Mouse (Mus musculus): ENCODE data around the gene Steap1. TPM values are rescaled to one million over a fixed set of nuclear protein-coding genes. Genes with fewer than 3 reads are reported as not detected.

Steap1 gene
- polyA plus RNA-seq (2014; fragmentation: Nextera tagmentation; extraction: Ambion mirVana), result 5.4 TPM in 2 replicates

DNA sequence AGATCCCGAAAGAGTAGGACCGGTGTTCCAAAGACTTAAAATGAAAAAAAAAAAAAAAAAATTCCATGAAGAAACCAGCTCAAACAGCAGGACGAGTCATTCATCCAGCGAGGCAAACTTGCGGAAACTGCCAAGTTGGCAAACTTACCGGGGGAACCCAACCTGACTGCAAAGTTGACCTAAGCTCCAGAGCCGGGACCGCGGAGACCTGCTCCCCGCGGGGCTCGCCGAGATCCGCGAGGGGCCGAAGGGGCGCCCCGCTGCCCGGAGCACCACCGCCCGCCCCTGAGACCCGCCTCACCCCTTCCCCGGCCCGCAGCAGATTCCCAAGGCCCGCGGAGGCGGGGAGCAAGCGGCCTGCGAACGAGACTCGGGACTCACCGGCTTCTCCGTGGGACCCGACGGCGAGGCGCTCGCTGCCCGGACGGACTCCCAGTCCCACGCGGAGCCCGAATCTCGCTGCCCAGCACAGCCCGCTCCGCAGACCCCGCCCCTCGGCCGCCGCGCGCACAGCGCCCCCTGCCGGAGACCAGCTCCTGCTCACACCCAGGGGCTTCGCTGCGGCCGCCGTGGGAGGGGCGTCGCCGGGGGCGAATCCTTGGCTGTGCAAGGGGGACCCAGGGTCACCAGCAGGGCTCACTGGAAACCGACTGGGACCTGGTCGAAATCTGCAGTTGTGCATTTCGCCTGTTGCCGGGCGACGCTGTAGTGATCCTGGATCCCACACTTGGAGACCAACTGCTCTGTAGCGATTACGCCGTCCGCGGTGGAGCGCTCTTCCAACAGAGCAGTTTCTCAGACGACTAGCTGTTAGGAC, at the start of gene Steap1:
TSS of gene Steap1 (minus strand) at position 461 of the 817 bp plus-strand sequence.
- Histone ChIP-seq H3K36me3 (ENCODE audit: control insufficient read depth, insufficient read depth, low read length) (no peaks in the 10 kb centered on the region), H3K4me1 (ENCODE audit: control insufficient read depth, insufficient read depth, low read length) (no peaks in the 10 kb centered on the region), H3K27ac (ENCODE audit: low read depth, low read length) (no peak within 1 kb of the TSS), H3K9me3 (ENCODE audit: control insufficient read depth, low read length) (no peaks in the 10 kb centered on the region), H3K27me3 (ENCODE audit: control insufficient read depth, insufficient read depth, low read length) (no peaks in the 10 kb centered on the region), H3K9ac (ENCODE audit: low read length) (peak within 1 kb of the TSS; percentile 52), H3K4me2 (ENCODE audit: low read depth) (peak within 1 kb of the TSS; percentile 79), H3K4me3 (ENCODE audit: low read depth, low read length) (peak within 1 kb of the TSS; percentile 52)
- ATAC-seq (ENCODE audit: insufficient read depth, low FRiP score, low TSS enrichment) (peak; percentile 96), DNase-seq (ENCODE audit: low spot score) (peak; percentile 91)
- under 1% methylated on average over 66 of the region's 75 CpGs for WGBS

DNA sequence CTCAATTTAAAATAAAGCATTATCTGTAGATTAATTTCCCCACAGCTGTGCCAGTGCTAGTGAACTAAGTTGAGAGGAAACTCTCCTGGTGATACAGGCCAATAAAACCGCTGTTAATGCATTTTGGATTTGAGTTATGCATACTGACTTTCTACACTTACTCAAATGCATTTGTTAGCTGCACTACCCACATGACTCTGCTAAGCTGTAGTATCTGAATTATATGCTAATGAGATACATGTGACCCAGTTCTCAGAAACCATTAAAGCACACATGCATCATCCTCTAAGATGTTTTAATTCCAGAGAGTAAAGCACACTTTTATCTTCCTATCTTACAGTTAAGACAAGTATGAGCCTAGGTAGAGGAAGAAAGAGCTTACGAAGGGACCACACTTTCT, 38.0 kb upstream of the Steap1 start:
- Histone ChIP-seq H3K27me3 (ENCODE audit: control insufficient read depth, insufficient read depth, low read length) (no peaks in the 10 kb centered on the region), H3K36me3 (ENCODE audit: control insufficient read depth, insufficient read depth, low read length) (no peaks in the 10 kb centered on the region), H3K9me3 (ENCODE audit: control insufficient read depth, low read length) (no peaks in the 10 kb centered on the region), H3K4me1 (ENCODE audit: control insufficient read depth, insufficient read depth, low read length) (no peaks in the 10 kb centered on the region), H3K27ac (ENCODE audit: low read depth, low read length) (no peak overlapping the region), H3K4me3 (ENCODE audit: low read depth, low read length) (no peak overlapping the region), H3K9ac (ENCODE audit: low read length) (no peak overlapping the region), H3K4me2 (ENCODE audit: low read depth) (no peak overlapping the region)
- ATAC-seq (ENCODE audit: insufficient read depth, low FRiP score, low TSS enrichment) (no peak), DNase-seq (ENCODE audit: low spot score) (no peak)
- WGBS, result 95% methylated on average over 2 of the region's 2 CpGs

- Histone ChIP-seq H3K27ac (ENCODE audit: low read depth, low read length) (no peak overlapping the region), H3K36me3 (ENCODE audit: control insufficient read depth, insufficient read depth, low read length) (no peaks in the 10 kb centered on the region), H3K27me3 (ENCODE audit: control insufficient read depth, insufficient read depth, low read length) (no peaks in the 10 kb centered on the region), H3K9me3 (ENCODE audit: control insufficient read depth, low read length) (no peaks in the 10 kb centered on the region), H3K4me3 (ENCODE audit: low read depth, low read length) (no peak overlapping the region), H3K9ac (ENCODE audit: low read length) (no peak overlapping the region), H3K4me2 (ENCODE audit: low read depth) (no peak overlapping the region), H3K4me1 (ENCODE audit: control insufficient read depth, insufficient read depth, low read length) (no peaks in the 10 kb centered on the region)
- DNase-seq (ENCODE audit: low spot score), result no peak
- 67% methylated on average over 3 of the region's 3 CpGs for WGBS
- ATAC-seq (ENCODE audit: insufficient read depth, low FRiP score, low TSS enrichment), result no peak
Observed at GRCm38 (mm10) chr5:5756392-5757019, 7.4 kb upstream of the Steap1 start.

GRCm38 (mm10) chr5:5755039-5755438, 5.9 kb upstream of the Steap1 start:
- Histone ChIP-seq H3K4me1 (ENCODE audit: control insufficient read depth, insufficient read depth, low read length) (no peaks in the 10 kb centered on the region), H3K9ac (ENCODE audit: low read length) (no peak overlapping the region), H3K4me2 (ENCODE audit: low read depth) (no peak overlapping the region), H3K4me3 (ENCODE audit: low read depth, low read length) (no peak overlapping the region), H3K27ac (ENCODE audit: low read depth, low read length) (no peak overlapping the region), H3K9me3 (ENCODE audit: control insufficient read depth, low read length) (no peaks in the 10 kb centered on the region), H3K27me3 (ENCODE audit: control insufficient read depth, insufficient read depth, low read length) (no peaks in the 10 kb centered on the region), H3K36me3 (ENCODE audit: control insufficient read depth, insufficient read depth, low read length) (no peaks in the 10 kb centered on the region)
- ATAC-seq (ENCODE audit: insufficient read depth, low FRiP score, low TSS enrichment) (no peak; the same call in 1 of the 2 replicates), DNase-seq (ENCODE audit: low spot score) (peak; percentile 72)
- 4% methylated on average over 9 of the region's 9 CpGs for WGBS

GRCm38 (mm10) chr5:5749772-5750222, 671 bp upstream of the Steap1 start:
- ATAC-seq (ENCODE audit: insufficient read depth, low FRiP score, low TSS enrichment) (peak; percentile 73), DNase-seq (ENCODE audit: low spot score) (peak; percentile 56)
- H3K4me3 ChIP-seq (ENCODE audit: low read depth, low read length), result peak overlapping the region; percentile 52
- no peak overlapping the region for H3K27ac ChIP-seq (ENCODE audit: low read depth, low read length)
- 1% methylated on average over 13 of the region's 13 CpGs for WGBS
- H3K9ac ChIP-seq (ENCODE audit: low read length), result peak overlapping the region; percentile 52; the same call in 1 of the 2 replicates
- no peaks in the 10 kb centered on the region for H3K27me3 ChIP-seq (ENCODE audit: control insufficient read depth, insufficient read depth, low read length)
- H3K4me1 ChIP-seq (ENCODE audit: control insufficient read depth, insufficient read depth, low read length), result no peaks in the 10 kb centered on the region
- H3K9me3 ChIP-seq (ENCODE audit: control insufficient read depth, low read length), result no peaks in the 10 kb centered on the region
- peak overlapping the region; percentile 79 for H3K4me2 ChIP-seq (ENCODE audit: low read depth)
- no peaks in the 10 kb centered on the region for H3K36me3 ChIP-seq (ENCODE audit: control insufficient read depth, insufficient read depth, low read length)

DNA sequence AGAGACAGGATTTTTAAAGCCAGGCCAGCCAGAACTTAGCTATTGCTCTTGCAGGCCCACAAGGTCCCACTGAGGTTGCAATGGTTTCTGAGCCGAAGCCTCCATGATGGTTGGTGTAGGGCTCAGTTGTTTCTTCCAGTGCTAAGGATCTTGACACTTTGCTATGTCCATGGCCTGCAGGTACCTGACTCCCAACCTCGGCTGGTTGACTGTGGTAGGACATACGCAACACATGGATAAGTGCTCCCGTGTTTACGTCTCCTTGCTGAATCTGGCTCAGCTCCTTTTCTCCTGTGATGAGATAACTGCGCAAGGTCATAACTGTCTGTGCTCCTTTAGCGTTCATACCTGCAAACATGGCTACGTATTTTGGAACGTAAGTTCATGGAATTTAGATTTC, 14.7 kb downstream of the Steap1 start:
- H3K4me1 ChIP-seq (ENCODE audit: control insufficient read depth, insufficient read depth, low read length), result no peaks in the 10 kb centered on the region
- no peak for ATAC-seq (ENCODE audit: insufficient read depth, low FRiP score, low TSS enrichment)
- WGBS, result 97% methylated on average over 9 of the region's 9 CpGs
- H3K27me3 ChIP-seq (ENCODE audit: control insufficient read depth, insufficient read depth, low read length), result no peaks in the 10 kb centered on the region
- DNase-seq (ENCODE audit: low spot score), result no peak
- H3K9ac ChIP-seq (ENCODE audit: low read length), result no peak overlapping the region
- H3K9me3 ChIP-seq (ENCODE audit: control insufficient read depth, low read length), result no peaks in the 10 kb centered on the region
- no peak overlapping the region for H3K27ac ChIP-seq (ENCODE audit: low read depth, low read length)
- no peaks in the 10 kb centered on the region for H3K36me3 ChIP-seq (ENCODE audit: control insufficient read depth, insufficient read depth, low read length)
- H3K4me3 ChIP-seq (ENCODE audit: low read depth, low read length), result no peak overlapping the region
- H3K4me2 ChIP-seq (ENCODE audit: low read depth), result no peak overlapping the region

GRCm38 (mm10) chr5:5732858-5733257, 16.3 kb downstream of the Steap1 start:
- no peak overlapping the region for H3K4me2 ChIP-seq (ENCODE audit: low read depth)
- DNase-seq (ENCODE audit: low spot score) (no peak), ATAC-seq (ENCODE audit: insufficient read depth, low FRiP score, low TSS enrichment) (no peak)
- H3K4me3 ChIP-seq (ENCODE audit: low read depth, low read length), result no peak overlapping the region
- H3K36me3 ChIP-seq (ENCODE audit: control insufficient read depth, insufficient read depth, low read length), result no peaks in the 10 kb centered on the region
- WGBS, result 78% methylated on average over 2 of the region's 2 CpGs
- H3K9ac ChIP-seq (ENCODE audit: low read length), result no peak overlapping the region
- H3K27me3 ChIP-seq (ENCODE audit: control insufficient read depth, insufficient read depth, low read length), result no peaks in the 10 kb centered on the region
- H3K27ac ChIP-seq (ENCODE audit: low read depth, low read length), result no peak overlapping the region
- no peaks in the 10 kb centered on the region for H3K9me3 ChIP-seq (ENCODE audit: control insufficient read depth, low read length)
- no peaks in the 10 kb centered on the region for H3K4me1 ChIP-seq (ENCODE audit: control insufficient read depth, insufficient read depth, low read length)

GRCm38 (mm10) chr5:5732208-5732607, 16.9 kb downstream of the Steap1 start:
- WGBS, result 88% methylated on average over 3 of the region's 3 CpGs
- H3K9ac ChIP-seq (ENCODE audit: low read length), result no peak overlapping the region
- no peak overlapping the region for H3K4me3 ChIP-seq (ENCODE audit: low read depth, low read length)
- ATAC-seq (ENCODE audit: insufficient read depth, low FRiP score, low TSS enrichment), result no peak
- H3K9me3 ChIP-seq (ENCODE audit: control insufficient read depth, low read length), result no peaks in the 10 kb centered on the region
- no peak overlapping the region for H3K27ac ChIP-seq (ENCODE audit: low read depth, low read length)
- DNase-seq (ENCODE audit: low spot score), result no peak
- H3K36me3 ChIP-seq (ENCODE audit: control insufficient read depth, insufficient read depth, low read length), result no peaks in the 10 kb centered on the region
- H3K4me1 ChIP-seq (ENCODE audit: control insufficient read depth, insufficient read depth, low read length), result no peaks in the 10 kb centered on the region
- no peak overlapping the region for H3K4me2 ChIP-seq (ENCODE audit: low read depth)
- no peaks in the 10 kb centered on the region for H3K27me3 ChIP-seq (ENCODE audit: control insufficient read depth, insufficient read depth, low read length)

DNA sequence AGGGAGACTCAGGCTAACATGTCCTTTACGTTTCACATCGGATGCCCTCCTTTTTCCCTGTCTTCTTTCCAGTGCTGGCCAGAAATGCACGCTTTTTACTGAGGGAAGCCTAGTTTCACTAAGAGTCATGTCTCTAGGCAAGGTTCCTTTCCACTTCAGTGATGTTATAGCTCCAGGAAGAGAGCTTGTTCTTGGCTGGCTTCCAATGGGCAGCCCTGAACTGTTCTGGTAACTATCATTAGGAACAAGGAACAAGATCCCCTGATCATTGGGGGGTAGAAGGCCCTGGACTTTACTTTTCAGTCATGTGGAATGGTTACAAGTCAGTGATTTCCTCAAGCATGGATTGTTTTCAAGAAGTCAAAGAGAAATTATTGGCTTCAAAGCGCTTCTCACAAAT, 19.2 kb downstream of the Steap1 start:
- no peaks in the 10 kb centered on the region for H3K27me3 ChIP-seq (ENCODE audit: control insufficient read depth, insufficient read depth, low read length)
- 92% methylated on average over 4 of the region's 4 CpGs for WGBS
- H3K9ac ChIP-seq (ENCODE audit: low read length), result no peak overlapping the region
- DNase-seq (ENCODE audit: low spot score), result no peak
- no peaks in the 10 kb centered on the region for H3K4me1 ChIP-seq (ENCODE audit: control insufficient read depth, insufficient read depth, low read length)
- no peaks in the 10 kb centered on the region for H3K9me3 ChIP-seq (ENCODE audit: control insufficient read depth, low read length)
- no peaks in the 10 kb centered on the region for H3K36me3 ChIP-seq (ENCODE audit: control insufficient read depth, insufficient read depth, low read length)
- H3K27ac ChIP-seq (ENCODE audit: low read depth, low read length), result no peak overlapping the region
- no peak overlapping the region for H3K4me3 ChIP-seq (ENCODE audit: low read depth, low read length)
- no peak for ATAC-seq (ENCODE audit: insufficient read depth, low FRiP score, low TSS enrichment)
- no peak overlapping the region for H3K4me2 ChIP-seq (ENCODE audit: low read depth)
